Mouse (Mus musculus) limb, embryonic 12.5 days (tissue): ENCODE results near the gene Ablim1. TPM values are rescaled to one million over a fixed set of nuclear protein-coding genes. Genes with fewer than 3 reads are reported as not detected.

Source experiments
- ATAC-seq: fragments of 200-750 bp; cut with Nextera tagmentation; 2 replicates; pipeline ENCODE4 v1.8.0; 2017; ENCODE audit warnings: low read depth, moderate TSS enrichment; ENCODE audit not compliant: insufficient number of reproducible peaks, insufficient read depth, low FRiP score, low TSS enrichment
- H3K27ac ChIP-seq: fragments of 300-500 bp; sonication (generic); 2 replicates; pipeline ENCODE4 v1.5.1; 2016; ENCODE audit warnings: mild to moderate bottlenecking, moderate library complexity
- H3K27me3 ChIP-seq: fragments of 300-500 bp; sonication (generic); 2 replicates; pipeline ENCODE4 v1.6.1; 2016; ENCODE audit warnings: mild to moderate bottlenecking, moderate library complexity
- H3K36me3 ChIP-seq: fragments of 300-500 bp; sonication (generic); 2 replicates; pipeline ENCODE4 v1.6.1; 2016; ENCODE audit warnings: mild to moderate bottlenecking, moderate library complexity
- H3K4me1 ChIP-seq: fragments of 300-500 bp; sonication (generic); replicated peaks from 2 replicates; pipeline ENCODE4 v1.6.1; 2016
- H3K4me2 ChIP-seq: fragments of 300-500 bp; sonication (generic); 2 replicates; pipeline ENCODE4 v1.6.1; 2016; ENCODE audit warnings: mild to moderate bottlenecking, moderate library complexity
- H3K4me3 ChIP-seq: fragments of 300-500 bp; sonication (generic); replicated peaks from 2 replicates; pipeline ENCODE4 v1.5.1; 2016; ENCODE audit warnings: mild to moderate bottlenecking
- H3K9ac ChIP-seq: fragments of 300-500 bp; sonication (generic); replicated peaks from 2 replicates; pipeline ENCODE4 v1.6.1; 2016; ENCODE audit warnings: mild to moderate bottlenecking, moderate library complexity
- H3K9me3 ChIP-seq: fragments of 300-500 bp; sonication (generic); 2 replicates; pipeline ENCODE4 v1.6.1; 2016; ENCODE audit warnings: mild to moderate bottlenecking, moderate library complexity
- WGBS: fragments of 180-500 bp; shearing (Covaris S2); methylation state at CpG from one replicate; pipeline ENCODE4 v1.1.7; 2016; 5-methylcytosine and 5-hydroxymethylcytosine counted together
- polyA plus RNA-seq: library from polyadenylated mRNA; unstranded; fragments of >200 nt; fragmentation: Nextera tagmentation; extraction: Ambion mirVana; gene quantifications from 2 replicates; pipeline ENCODE4 v1.2.1, GENCODE M21; 2016

Gene Ablim1
- polyA plus RNA-seq, 1 experiment from 2014 or later, result 22.1 TPM

GRCm38 (mm10) chr19:57239176-57239784, 75.4 kb downstream of the Ablim1 start:
- H3K27ac ChIP-seq, result no peak overlapping the region
- no peak for ATAC-seq
- WGBS, result 79% methylated on average over 11 of the region's 11 CpGs
- H3K9me3 ChIP-seq, result no peaks in the 10 kb centered on the region
- no peak overlapping the region for H3K4me3 ChIP-seq
- H3K4me2 ChIP-seq, result no peak overlapping the region
- peaks cover 34% of the 10 kb centered on the region for H3K4me1 ChIP-seq
- no peaks in the 10 kb centered on the region; the same call in 1 of the 2 replicates for H3K27me3 ChIP-seq
- no peak overlapping the region for H3K9ac ChIP-seq
- no peaks in the 10 kb centered on the region for H3K36me3 ChIP-seq

DNA sequence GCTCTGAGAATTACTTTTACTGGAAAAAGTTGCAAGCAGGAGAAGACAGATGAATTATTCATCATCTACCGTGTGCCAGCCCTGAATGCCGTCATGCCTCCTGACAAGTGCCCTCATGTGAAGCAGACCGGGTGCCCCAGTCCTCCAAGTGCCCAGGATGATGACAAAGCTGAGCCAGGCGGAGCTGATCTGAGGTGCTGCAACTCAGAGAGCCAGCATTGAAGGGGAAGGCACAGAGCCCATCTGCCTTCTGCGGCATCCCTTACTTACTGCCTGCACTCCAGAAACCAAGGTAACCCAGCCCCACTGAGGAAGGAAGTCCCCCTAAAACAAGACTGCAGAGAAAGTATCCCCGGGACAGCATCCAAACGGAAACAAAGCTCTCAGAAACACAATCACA, 76.3 kb downstream of the Ablim1 start:
- Histone ChIP-seq H3K9me3 (no peaks in the 10 kb centered on the region), H3K36me3 (no peaks in the 10 kb centered on the region), H3K4me2 (no peak overlapping the region), H3K27ac (no peak overlapping the region), H3K4me3 (no peak overlapping the region), H3K27me3 (no peaks in the 10 kb centered on the region; the same call in 1 of the 2 replicates), H3K9ac (no peak overlapping the region), H3K4me1 (peaks cover 25% of the 10 kb centered on the region)
- no peak for ATAC-seq
- 81% methylated on average over 7 of the region's 7 CpGs for WGBS

GRCm38 (mm10) chr19:57237534-57237933, 77.2 kb downstream of the Ablim1 start:
- Histone ChIP-seq H3K9me3 (no peaks in the 10 kb centered on the region), H3K4me1 (peaks cover 22% of the 10 kb centered on the region), H3K4me2 (no peak overlapping the region), H3K9ac (no peak overlapping the region), H3K4me3 (no peak overlapping the region), H3K27me3 (no peaks in the 10 kb centered on the region; the same call in 1 of the 2 replicates), H3K27ac (no peak overlapping the region), H3K36me3 (no peaks in the 10 kb centered on the region)
- ATAC-seq, result no peak
- 79% methylated on average over 6 of the region's 6 CpGs for WGBS

GRCm38 (mm10) chr19:57236647-57237046, 78.1 kb downstream of the Ablim1 start:
- Histone ChIP-seq H3K9me3 (no peaks in the 10 kb centered on the region), H3K27ac (no peak overlapping the region), H3K4me3 (no peak overlapping the region)

GRCm38 (mm10) chr19:57235931-57236330, 78.8 kb downstream of the Ablim1 start:
- WGBS, result 92% methylated on average over 2 of the region's 2 CpGs
- Histone ChIP-seq H3K9ac (no peak overlapping the region), H3K4me1 (peaks cover 8% of the 10 kb centered on the region), H3K27ac (no peak overlapping the region), H3K27me3 (no peaks in the 10 kb centered on the region; the same call in 1 of the 2 replicates), H3K9me3 (no peaks in the 10 kb centered on the region), H3K36me3 (no peaks in the 10 kb centered on the region), H3K4me2 (no peak overlapping the region), H3K4me3 (no peak overlapping the region)
- no peak for ATAC-seq

More at GRCm38 (mm10) chr19:57236647-57237046, 78.1 kb downstream of the Ablim1 start:
- 78% methylated on average over 15 of the region's 15 CpGs for WGBS
- H3K9ac ChIP-seq, result no peak overlapping the region
- H3K4me1 ChIP-seq, result peaks cover 14% of the 10 kb centered on the region
- H3K4me2 ChIP-seq, result no peak overlapping the region
- no peaks in the 10 kb centered on the region for H3K36me3 ChIP-seq
- no peak for ATAC-seq
- no peaks in the 10 kb centered on the region; the same call in 1 of the 2 replicates for H3K27me3 ChIP-seq

DNA sequence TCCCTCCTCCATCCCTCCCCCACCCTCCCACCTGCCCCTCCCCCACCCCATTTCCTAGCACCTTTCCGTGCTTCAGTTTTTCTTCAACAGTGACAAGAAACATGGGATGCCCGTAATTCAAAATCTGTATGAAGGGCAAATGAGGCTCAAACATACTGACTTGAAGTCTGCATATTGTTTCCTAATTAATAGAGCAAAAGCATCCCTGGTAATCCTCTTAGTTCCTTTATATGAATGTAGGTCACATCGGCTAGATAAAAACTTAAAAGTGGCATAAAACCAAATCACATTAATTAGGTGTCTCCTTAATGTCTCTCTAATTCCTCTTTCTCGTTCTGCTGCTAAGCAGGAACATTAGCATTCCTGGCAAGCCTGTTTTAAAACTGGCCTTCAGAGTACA, 83.7 kb downstream of the Ablim1 start:
- H3K4me1 ChIP-seq, result no peaks in the 10 kb centered on the region
- no peak overlapping the region for H3K4me3 ChIP-seq
- ATAC-seq, result no peak
- H3K9ac ChIP-seq, result no peak overlapping the region
- no peaks in the 10 kb centered on the region; the same call in 1 of the 2 replicates for H3K27me3 ChIP-seq
- H3K4me2 ChIP-seq, result no peak overlapping the region
- no peaks in the 10 kb centered on the region for H3K9me3 ChIP-seq
- H3K36me3 ChIP-seq, result no peaks in the 10 kb centered on the region
- no peak overlapping the region for H3K27ac ChIP-seq
- WGBS, result 64% methylated on average over 4 of the region's 4 CpGs

- Histone ChIP-seq H3K9ac (no peak overlapping the region), H3K27ac (no peak overlapping the region), H3K36me3 (no peaks in the 10 kb centered on the region), H3K4me1 (no peaks in the 10 kb centered on the region), H3K9me3 (no peaks in the 10 kb centered on the region), H3K4me2 (no peak overlapping the region), H3K27me3 (no peaks in the 10 kb centered on the region), H3K4me3 (no peak overlapping the region)
- ATAC-seq, result no peak
- 97% methylated on average over 3 of the region's 3 CpGs for WGBS
These were observed 85.6 kb downstream of the Ablim1 start for GRCm38 (mm10) chr19:57229161-57229560.

DNA sequence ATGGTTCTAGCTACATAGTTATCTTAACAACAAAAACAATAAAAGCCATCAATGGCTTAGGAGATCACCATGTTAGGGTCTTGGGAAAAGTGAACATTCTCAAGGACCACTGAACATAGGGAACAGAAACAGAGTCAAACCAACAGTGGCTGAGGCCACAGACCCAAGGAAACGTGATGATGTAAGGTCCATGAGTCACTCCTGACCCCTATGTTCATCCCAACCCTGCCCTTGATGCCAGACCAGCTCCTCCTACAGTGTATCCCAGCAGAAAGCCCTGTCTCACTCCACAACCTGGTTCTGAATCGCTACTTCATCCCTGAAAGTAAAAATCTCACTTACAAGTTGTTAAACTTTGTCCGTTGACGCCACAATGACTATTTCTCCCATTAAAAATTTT, 86.1 kb downstream of the Ablim1 start:
- H3K4me1 ChIP-seq, result no peaks in the 10 kb centered on the region
- H3K27me3 ChIP-seq, result no peaks in the 10 kb centered on the region
- no peaks in the 10 kb centered on the region for H3K36me3 ChIP-seq
- no peak overlapping the region for H3K4me3 ChIP-seq
- ATAC-seq, result no peak
- 84% methylated on average over 4 of the region's 4 CpGs for WGBS
- no peak overlapping the region for H3K9ac ChIP-seq
- no peak overlapping the region for H3K4me2 ChIP-seq
- no peaks in the 10 kb centered on the region for H3K9me3 ChIP-seq
- no peak overlapping the region for H3K27ac ChIP-seq

- Histone ChIP-seq H3K9ac (no peak overlapping the region), H3K27me3 (no peaks in the 10 kb centered on the region), H3K9me3 (no peaks in the 10 kb centered on the region), H3K36me3 (no peaks in the 10 kb centered on the region), H3K4me3 (no peak overlapping the region), H3K4me2 (no peak overlapping the region), H3K4me1 (peaks cover 16% of the 10 kb centered on the region), H3K27ac (no peak overlapping the region)
- 90% methylated on average over 5 of the region's 5 CpGs for WGBS
- no peak for ATAC-seq
These were observed 90.3 kb downstream of the Ablim1 start for GRCm38 (mm10) chr19:57224390-57224789.

DNA sequence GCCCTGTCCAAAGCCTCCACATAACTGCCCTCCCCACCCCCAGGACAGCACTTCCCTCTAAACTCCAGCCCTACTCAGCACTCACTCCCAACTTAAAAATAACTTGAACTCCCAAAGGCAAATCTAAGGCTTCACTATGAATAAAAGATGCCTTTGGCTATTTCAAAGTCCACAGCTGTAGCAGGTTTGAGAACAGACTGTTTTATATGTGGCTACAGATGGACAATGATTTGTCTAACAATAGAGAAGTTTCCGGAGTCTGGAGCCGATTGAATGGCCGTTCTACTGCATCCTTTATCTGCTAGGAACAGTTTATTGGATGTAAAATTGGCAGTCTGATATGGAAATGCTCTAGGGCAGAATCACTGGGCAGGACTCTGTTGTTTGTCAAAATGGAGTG, 91.0 kb downstream of the Ablim1 start:
- no peak overlapping the region for H3K9ac ChIP-seq
- peaks cover 16% of the 10 kb centered on the region for H3K4me1 ChIP-seq
- WGBS, result 80% methylated on average over 3 of the region's 3 CpGs
- H3K27ac ChIP-seq, result no peak overlapping the region
- H3K27me3 ChIP-seq, result no peaks in the 10 kb centered on the region
- no peaks in the 10 kb centered on the region for H3K9me3 ChIP-seq
- no peak overlapping the region for H3K4me3 ChIP-seq
- H3K36me3 ChIP-seq, result no peaks in the 10 kb centered on the region
- no peak overlapping the region for H3K4me2 ChIP-seq
- ATAC-seq, result no peak

GRCm38 (mm10) chr19:57222657-57223056, 92.1 kb downstream of the Ablim1 start:
- H3K36me3 ChIP-seq, result no peaks in the 10 kb centered on the region
- H3K9me3 ChIP-seq, result no peaks in the 10 kb centered on the region
- ATAC-seq, result no peak
- H3K27ac ChIP-seq, result no peak overlapping the region
- no peak overlapping the region for H3K4me2 ChIP-seq
- H3K4me1 ChIP-seq, result peaks cover 16% of the 10 kb centered on the region
- H3K27me3 ChIP-seq, result no peaks in the 10 kb centered on the region
- 92% methylated on average over 6 of the region's 6 CpGs for WGBS
- no peak overlapping the region for H3K4me3 ChIP-seq
- no peak overlapping the region for H3K9ac ChIP-seq

- H3K9ac ChIP-seq, result no peak overlapping the region
- ATAC-seq, result no peak
- H3K4me1 ChIP-seq, result peaks cover 16% of the 10 kb centered on the region
- H3K4me2 ChIP-seq, result no peak overlapping the region
- H3K36me3 ChIP-seq, result no peaks in the 10 kb centered on the region
- WGBS, result 44% methylated on average over 7 of the region's 7 CpGs
- H3K27ac ChIP-seq, result no peak overlapping the region
- no peaks in the 10 kb centered on the region for H3K9me3 ChIP-seq
- H3K4me3 ChIP-seq, result no peak overlapping the region
- no peaks in the 10 kb centered on the region for H3K27me3 ChIP-seq
These were observed 93.0 kb downstream of the Ablim1 start for GRCm38 (mm10) chr19:57221684-57222235.
